Mouse (Mus musculus) myocyte (in vitro differentiated cells): Measurements from ENCODE around the gene Cul3.

ENCODE experiments used
- CEBPB ChIP-seq: IDR thresholded peaks from 2 replicates; pipeline ENCODE4 v1.6.1; 2011; ENCODE audit warnings: mild to moderate bottlenecking, moderate library complexity; ENCODE audit not compliant: poor library complexity, insufficient read depth, severe bottlenecking
- E2F4 ChIP-seq: IDR thresholded peaks from one replicate; pipeline ENCODE4 v1.6.1; 2011; ENCODE audit warnings: mild to moderate bottlenecking, control low read depth, moderate library complexity; ENCODE audit not compliant: insufficient read depth
- MAX ChIP-seq: IDR thresholded peaks from one replicate; pipeline ENCODE4 v1.6.1; 2011; ENCODE audit warnings: low read depth, mild to moderate bottlenecking, control low read depth
- MYOD1 ChIP-seq, 3 experiments: IDR thresholded peaks; one replicate each; pipeline ENCODE4 v1.6.1; 2011; ENCODE audit warnings: control low read depth in 2 of 3, low read depth in 2 of 3, mild to moderate bottlenecking in 2 of 3, moderate library complexity in 1 of 3; ENCODE audit not compliant: insufficient read length in 2 of 3, control insufficient read depth in 1 of 3
- POLR2A ChIP-seq: IDR thresholded peaks from one replicate; pipeline ENCODE4 v1.6.1; 2011; ENCODE audit warnings: low read depth, mild to moderate bottlenecking, control low read depth, moderate library complexity; ENCODE audit not compliant: insufficient read length
- POLR2AphosphoS2 ChIP-seq: IDR thresholded peaks from one replicate; pipeline ENCODE4 v1.6.1; 2011; ENCODE audit warnings: low read depth, control low read depth; ENCODE audit not compliant: insufficient read length
- REST ChIP-seq: IDR thresholded peaks from one replicate; pipeline ENCODE4 v1.6.1; 2011; ENCODE audit warnings: mild to moderate bottlenecking, control low read depth, moderate library complexity; ENCODE audit not compliant: insufficient read depth, insufficient read length
- TCF12 ChIP-seq: IDR thresholded peaks from one replicate; pipeline ENCODE4 v1.6.1; 2011; ENCODE audit warnings: mild to moderate bottlenecking, control low read depth; ENCODE audit not compliant: poor library complexity, insufficient read depth, severe bottlenecking
- TCF3 ChIP-seq: IDR thresholded peaks from one replicate; pipeline ENCODE4 v1.6.1; 2011; ENCODE audit warnings: low read depth, control low read depth; ENCODE audit not compliant: insufficient read length
- USF1 ChIP-seq: IDR thresholded peaks from one replicate; pipeline ENCODE4 v1.6.1; 2011; ENCODE audit warnings: low read depth, mild to moderate bottlenecking, control low read depth, moderate library complexity

- TF ChIP-seq E2F4 (no peak), TCF12 (no peak), REST (no peak), POLR2A (no peak), CEBPB (no peak), MYOD1 (IDR thresholded peaks at IDR 0.05; ENCODE audit: control insufficient read depth in 1 of 3, insufficient read length in 2 of 3, low read depth in 2 of 3) (no peak), MAX (no peak), TCF3 (no peak), USF1 (no peak), POLR2AphosphoS2 (no peak)
Measured at GRCm38 (mm10) chr1:80253309-80253708, 87.0 kb downstream of the Cul3 start.
